Comparison of ENCODE assay signal across 8 mouse cellular contexts in the genomic region with DNA sequence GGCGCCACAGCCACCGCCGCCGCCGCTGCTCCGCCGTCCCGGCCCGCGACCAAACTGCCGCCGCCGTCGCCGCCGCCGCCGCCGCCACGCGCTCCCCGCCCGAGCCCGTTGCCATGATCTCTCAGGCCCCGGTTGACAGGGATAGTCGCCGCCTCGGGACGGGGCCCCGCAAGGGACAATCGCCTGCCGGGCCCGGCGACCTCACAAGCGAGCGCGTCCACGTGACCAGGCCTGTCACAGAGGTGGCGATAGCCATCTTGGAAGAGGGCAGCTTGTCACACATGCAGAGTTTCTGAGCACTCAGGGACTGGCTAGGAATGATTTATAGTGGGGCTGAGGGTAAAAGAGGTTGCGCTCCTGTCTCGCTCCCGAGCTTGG. TPM values are rescaled to one million over a fixed set of nuclear protein-coding genes. Genes with fewer than 3 reads are reported as not detected.
DNase-seq lines count a peak whose midpoint lies in the region; ATAC-seq and TF ChIP-seq lines count a peak whose summit lies in the region.

A gene (minus strand): TSS at position 270 of the 378 bp plus-strand sequence.

- H3K4me2 ChIP-seq in embryonic facial prominence, embryonic 15.5 days (replicated peaks): peak within 1 kb of the TSS; percentile 96
- H3K4me2 ChIP-seq in limb, embryonic 14.5 days (replicated peaks; ENCODE audit: low read depth, low read length, severe bottlenecking): peak within 1 kb of the TSS; percentile 96
- peak within 1 kb of the TSS; percentile 95 for H3K4me2 ChIP-seq in midbrain, postnatal 0 days (ENCODE audit: low read depth, low read length, poor library complexity, severe bottlenecking)

- peak within 1 kb of the TSS; percentile 73 for H3K4me3 ChIP-seq in bone marrow, adult 2 months (replicated peaks; ENCODE audit: control insufficient read depth, low read depth, low read length)
- H3K4me3 ChIP-seq in embryonic facial prominence, embryonic 15.5 days (replicated peaks): peak within 1 kb of the TSS; percentile 86
- H3K4me3 ChIP-seq in limb, embryonic 14.5 days (replicated peaks; ENCODE audit: low read length): peak within 1 kb of the TSS; percentile 77
- peak within 1 kb of the TSS; percentile 84 for H3K4me3 ChIP-seq in midbrain, postnatal 0 days (ENCODE audit: low read depth, low read length)

- H3K27me3 ChIP-seq in embryonic facial prominence, embryonic 15.5 days: 0 out of 2 replicates have a peak, but pooled peaks cover 3% of the 10 kb centered on the region
- no peaks in the 10 kb centered on the region for H3K27me3 ChIP-seq in limb, embryonic 14.5 days (ENCODE audit: control insufficient read depth, insufficient read depth, low read length)
- H3K27me3 ChIP-seq in midbrain, postnatal 0 days (ENCODE audit: insufficient read depth, low read length): no peaks in the 10 kb centered on the region

- peak; percentile 87 for ATAC-seq in embryonic facial prominence, embryonic 15.5 days (ENCODE audit: insufficient number of reproducible peaks, low FRiP score, low TSS enrichment, low read depth)
- peak; percentile 89 for ATAC-seq in limb, embryonic 14.5 days (ENCODE audit: low FRiP score, low read depth)
- peak; percentile 89 for ATAC-seq in midbrain, postnatal 0 days (ENCODE audit: low FRiP score)

- peak within 1 kb of the TSS; percentile 84 for H3K27ac ChIP-seq in bone marrow, adult 2 months (ENCODE audit: control insufficient read depth, insufficient read depth, low read depth, low read length, poor library complexity)
- peak within 1 kb of the TSS; percentile 63 for H3K27ac ChIP-seq in embryonic facial prominence, embryonic 15.5 days (replicated peaks)
- peak within 1 kb of the TSS; percentile 48; the same call in 1 of the 2 replicates for H3K27ac ChIP-seq in limb, embryonic 14.5 days (replicated peaks; ENCODE audit: low read depth, low read length)
- peak within 1 kb of the TSS; percentile 89 for H3K27ac ChIP-seq in midbrain, postnatal 0 days (ENCODE audit: low read depth, low read length)

- H3K4me1 ChIP-seq in bone marrow, adult 2 months (ENCODE audit: control insufficient read depth, insufficient read depth, low read length): peaks cover 1% of the 10 kb centered on the region; the same call in 1 of the 2 replicates
- H3K4me1 ChIP-seq in embryonic facial prominence, embryonic 15.5 days: peaks cover 16% of the 10 kb centered on the region
- 0 out of 2 replicates have a peak, but pooled peaks cover 12% of the 10 kb centered on the region for H3K4me1 ChIP-seq in limb, embryonic 14.5 days (ENCODE audit: control insufficient read depth, insufficient read depth, low read length)
- H3K4me1 ChIP-seq in midbrain, postnatal 0 days (ENCODE audit: insufficient read depth, low read length): peaks cover 5% of the 10 kb centered on the region; the same call in 1 of the 2 replicates

- TF ChIP-seq CTCF in bone marrow, adult 2 months (IDR thresholded peaks at IDR 0.05; ENCODE audit: control insufficient read depth, insufficient read depth, low read length): no peak
- no peak for TF ChIP-seq CTCF in midbrain, postnatal 0 days (IDR thresholded peaks at IDR 0.05)

- peak; percentile 93 for DNase-seq in 416B (ENCODE audit: low read depth)
- DNase-seq in heart, adult 8-10 months (ENCODE audit: low spot score): peak; percentile 93
- peak; percentile 96 for DNase-seq in kidney, adult 9 months
- DNase-seq in limb, embryonic 14.5 days (ENCODE audit: low spot score): peak; percentile 83
- peak; percentile 94 for DNase-seq in midbrain, postnatal 0 days (ENCODE audit: low spot score)
- DNase-seq in spleen, postnatal 14 days (ENCODE audit: low spot score in 2 of 2): peak; percentile 73 to 81

- no peaks in the 10 kb centered on the region for H3K36me3 ChIP-seq in embryonic facial prominence, embryonic 15.5 days
- H3K36me3 ChIP-seq in limb, embryonic 14.5 days (ENCODE audit: control insufficient read depth, insufficient read depth, low read length): no peaks in the 10 kb centered on the region
- H3K36me3 ChIP-seq in midbrain, postnatal 0 days (ENCODE audit: insufficient read depth, low read length): no peaks in the 10 kb centered on the region

- H3K9me3 ChIP-seq in embryonic facial prominence, embryonic 15.5 days (replicated peaks): no peaks in the 10 kb centered on the region
- H3K9me3 ChIP-seq in limb, embryonic 14.5 days (ENCODE audit: control insufficient read depth, low read length): no peaks in the 10 kb centered on the region
- H3K9me3 ChIP-seq in midbrain, postnatal 0 days (ENCODE audit: low read length): no peaks in the 10 kb centered on the region

- peak; percentile 31; the same call in 1 of the 2 replicates for TF ChIP-seq POLR2A in bone marrow, adult 2 months (IDR thresholded peaks at IDR 0.05; ENCODE audit: borderline replicate concordance, control insufficient read depth, low read depth, low read length)
- TF ChIP-seq POLR2A in limb, embryonic 14.5 days (IDR thresholded peaks at IDR 0.05; ENCODE audit: borderline replicate concordance, extremely low read depth, insufficient read depth, insufficient read length): 0 out of 2 replicates have a peak, but pooled peaks have one; percentile 34

- WGBS in bone marrow, adult 2 months: 1% methylated on average over 42 of the region's 42 CpGs
- WGBS in embryonic facial prominence, embryonic 15.5 days: under 1% methylated on average over 40 of the region's 42 CpGs
- WGBS in limb, embryonic 14.5 days: under 1% methylated on average over 36 of the region's 42 CpGs
- WGBS in midbrain, postnatal 0 days: under 1% methylated on average over 42 of the region's 42 CpGs

- peak within 1 kb of the TSS; percentile 78 for H3K9ac ChIP-seq in embryonic facial prominence, embryonic 15.5 days
- H3K9ac ChIP-seq in limb, embryonic 14.5 days (ENCODE audit: low read depth, low read length, severe bottlenecking): peak within 1 kb of the TSS; percentile 83
- H3K9ac ChIP-seq in midbrain, postnatal 0 days (replicated peaks; ENCODE audit: low read length, poor library complexity, severe bottlenecking): peak within 1 kb of the TSS; percentile 96

RNA-seq across cellular contexts. Expression of the gene that starts here (rescaled TPM):
- polyA plus RNA-seq in bone marrow, adult 2 months (2011; ENCODE audit: insufficient read depth, insufficient read length, low replicate concordance, missing spikeins): 2.6 and 4.1 TPM in 2 replicates
- 1.2 and 1.4 TPM in 2 replicates for polyA plus RNA-seq in embryonic facial prominence, embryonic 15.5 days (2015; fragmentation: Nextera tagmentation; extraction: Ambion mirVana)
- 1 to 10 TPM; 1.5 to 2.7 (median 1.8) TPM for total RNA-seq in heart, adult 8-10 months (2022)
- polyA plus RNA-seq in limb, embryonic 14.5 days (2012; rRNA removed): 2.5 and 2.8 TPM in 2 replicates
- 1.2 and 1.7 TPM in 2 replicates for polyA plus RNA-seq in limb, embryonic 14.5 days (2014; fragmentation: Nextera tagmentation; extraction: Ambion mirVana)
- total RNA-seq in midbrain, postnatal 0 days (2014; rRNA removed): 10.7 and 15.8 TPM in 2 replicates
- 5.3 and 7.8 TPM in 2 replicates for polyA plus RNA-seq in midbrain, postnatal 0 days (2015; fragmentation: Nextera tagmentation; extraction: Ambion mirVana)

Comparison
In these comparisons a context has a peak if more than half of its experiments do, and no peak if none do; other contexts are left out.
1. Peak in every context shown above with its lines: DNase-seq, ATAC-seq, H3K4me3 ChIP-seq and H3K27ac ChIP-seq.